Mouse (Mus musculus) testis, postnatal 10 days (tissue): Measurements from ENCODE around the gene Iqce.
"Not testable (repeated sequence)": the region's sequence is repeated elsewhere in the genome, so short reads cannot be mapped to it uniquely, and the experiment has no call there.

Experiments used
- DNase-seq: peaks from one replicate; pipeline ENCODE4 v3.0.0; 2021; ENCODE audit warnings: low spot score

The Iqce gene

GRCm38 (mm10) chr5:140704378-140705251, 2.4 kb upstream of the Iqce start, which contains the start of gene Brat1:
Gene Brat1, plus strand, starts transcription at chr5:140705011.
- peak; percentile 100 for DNase-seq

DNA sequence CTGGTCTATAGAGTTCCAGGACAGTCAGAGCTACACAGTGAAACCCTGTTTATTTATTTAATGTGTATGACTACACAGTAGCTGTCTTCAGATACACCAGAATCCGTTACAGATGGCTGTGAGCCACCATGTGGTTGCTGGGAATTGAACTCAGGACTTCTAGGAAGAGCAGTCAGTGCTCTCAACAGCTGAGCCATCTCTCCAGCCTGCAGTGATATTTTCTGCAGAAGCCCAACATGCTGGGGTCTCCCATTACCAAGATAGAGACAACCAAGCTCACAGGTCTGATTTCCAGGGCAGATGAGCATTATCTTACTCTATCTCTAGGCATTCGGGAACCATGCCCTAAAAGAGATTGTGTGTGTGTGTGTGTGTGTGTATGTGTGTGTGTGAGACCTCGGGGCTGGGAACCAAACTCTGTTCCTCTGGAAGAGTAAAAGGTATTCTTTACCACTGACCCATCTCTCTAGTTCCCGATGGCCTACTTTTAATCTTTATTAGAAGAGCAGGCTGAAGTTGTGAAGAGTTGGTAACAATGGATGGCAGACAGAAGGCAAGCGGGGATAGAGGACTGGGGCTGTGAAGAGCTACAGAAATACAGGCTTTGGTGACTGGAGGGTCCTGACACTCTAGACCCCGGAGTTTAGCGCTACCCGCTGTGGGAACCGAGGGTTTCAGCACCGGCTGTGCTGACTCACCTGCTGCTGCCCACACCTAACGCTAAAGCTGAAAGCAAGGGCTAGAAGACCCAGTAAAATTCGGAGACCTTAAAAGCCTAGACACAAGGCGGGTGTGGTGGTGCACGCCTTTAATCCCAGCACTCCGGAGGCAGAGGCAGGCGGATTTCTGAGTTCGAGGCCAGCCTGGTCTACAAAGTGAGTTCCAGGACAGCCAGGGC, 1.6 kb upstream of the Iqce start:
- no peak for DNase-seq

DNA sequence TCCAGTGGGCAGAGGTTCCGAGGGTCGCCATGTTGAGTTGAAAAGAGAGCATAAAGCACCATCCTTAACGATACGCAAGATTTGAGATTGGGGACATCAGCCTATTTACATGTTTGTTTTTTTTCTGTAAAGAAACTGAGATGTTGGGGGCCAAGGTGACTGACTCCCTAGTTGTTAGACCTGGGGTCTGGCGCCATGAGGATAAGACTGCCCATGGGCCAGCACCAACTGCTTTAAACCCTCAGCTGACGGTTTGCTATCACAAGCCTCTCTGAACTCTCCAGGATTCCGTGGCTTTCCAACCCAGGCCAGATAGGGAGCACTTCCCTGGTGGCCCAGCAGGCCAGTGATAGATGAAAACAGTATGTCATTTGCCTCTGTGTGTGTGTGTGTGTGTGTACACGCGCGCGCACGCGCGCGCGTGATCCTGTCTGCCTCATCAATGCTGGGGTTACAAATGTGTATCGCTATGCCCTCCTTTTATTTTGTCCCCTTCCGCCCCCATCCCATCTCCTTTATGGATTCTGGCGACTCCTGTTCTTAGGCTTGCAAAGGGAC, 519 bp upstream of the Iqce start:
- no peak for DNase-seq

DNA sequence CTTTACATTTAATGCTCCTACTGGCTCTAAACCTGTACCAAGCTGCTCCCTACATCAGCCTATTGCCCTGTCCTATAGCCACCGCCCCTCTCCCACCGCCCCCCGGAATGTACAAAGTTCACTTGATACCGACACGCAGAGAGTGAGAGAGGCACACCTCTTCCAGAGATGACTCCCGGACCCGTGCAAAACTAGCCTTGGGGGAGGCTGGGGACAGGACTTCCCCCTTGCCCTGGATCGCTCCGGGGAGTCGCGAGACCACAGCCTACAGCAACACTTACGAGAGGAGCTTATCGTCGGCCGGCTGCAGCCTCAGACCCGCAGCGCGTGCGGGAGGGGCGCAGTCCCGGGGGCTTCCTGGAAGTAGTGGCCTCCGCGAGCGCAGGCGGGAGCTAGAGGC, 517 bp downstream of the Iqce start:
- peak; percentile 65 for DNase-seq

DNA sequence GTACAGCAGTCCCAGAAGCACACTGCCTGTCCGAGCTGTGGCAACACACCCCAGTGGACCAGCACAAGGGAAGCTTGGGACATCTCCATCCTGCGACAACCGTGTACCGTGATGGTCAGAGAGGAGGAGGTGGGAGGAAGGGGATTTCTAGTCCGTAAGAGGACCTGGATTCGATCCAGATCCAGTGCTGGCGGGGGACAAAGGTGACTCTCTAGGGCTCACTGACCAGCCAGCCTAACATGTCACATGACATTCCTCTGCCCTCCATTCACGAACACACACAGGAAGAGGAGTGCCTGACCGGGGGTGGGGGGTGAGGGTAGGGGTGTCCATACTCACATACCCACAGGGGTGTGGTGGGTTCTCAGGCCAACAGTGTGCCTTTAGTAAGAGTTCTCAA, 2.4 kb downstream of the Iqce start:
- no peak for DNase-seq

DNA sequence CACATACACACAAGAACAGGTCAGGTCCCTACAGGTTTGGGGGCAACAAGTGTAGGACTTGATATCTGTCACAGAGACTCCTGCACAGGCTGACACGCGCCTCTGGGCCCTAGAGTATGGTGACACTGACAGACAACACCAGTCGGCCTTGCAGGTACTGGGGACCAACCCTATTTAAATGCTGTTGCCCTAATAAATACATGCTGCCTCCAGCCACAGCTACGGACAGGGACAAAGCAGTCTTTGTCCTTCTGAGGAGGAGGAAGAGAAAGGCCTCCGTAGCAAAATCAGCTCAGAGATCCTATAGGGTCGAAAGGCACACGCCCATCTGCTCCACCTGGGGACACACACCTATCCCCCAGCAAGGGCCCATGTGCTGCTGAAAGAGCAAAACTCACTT, 6.2 kb downstream of the Iqce start:
- DNase-seq, result no peak

DNA sequence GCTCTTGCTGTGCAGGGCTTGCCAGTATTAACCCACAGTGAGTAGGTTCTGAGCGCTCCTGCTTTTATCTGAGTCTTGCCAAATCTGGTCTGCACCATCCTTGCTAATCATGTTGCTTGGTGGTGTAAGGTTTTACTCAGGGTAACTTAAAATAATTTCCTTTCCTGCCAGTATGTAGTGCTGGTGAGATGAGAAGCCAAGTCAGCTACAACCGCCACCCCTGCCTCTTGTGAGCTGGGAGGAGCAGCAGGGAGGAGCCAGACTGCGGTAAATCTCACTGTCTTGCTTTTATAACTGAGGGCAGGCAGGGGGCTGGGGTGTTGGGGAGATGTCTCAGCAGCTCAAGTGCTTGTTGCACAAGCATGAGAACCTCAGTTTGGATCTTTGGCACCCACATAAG, 13.7 kb downstream of the Iqce start:
- DNase-seq, result no peak

DNA sequence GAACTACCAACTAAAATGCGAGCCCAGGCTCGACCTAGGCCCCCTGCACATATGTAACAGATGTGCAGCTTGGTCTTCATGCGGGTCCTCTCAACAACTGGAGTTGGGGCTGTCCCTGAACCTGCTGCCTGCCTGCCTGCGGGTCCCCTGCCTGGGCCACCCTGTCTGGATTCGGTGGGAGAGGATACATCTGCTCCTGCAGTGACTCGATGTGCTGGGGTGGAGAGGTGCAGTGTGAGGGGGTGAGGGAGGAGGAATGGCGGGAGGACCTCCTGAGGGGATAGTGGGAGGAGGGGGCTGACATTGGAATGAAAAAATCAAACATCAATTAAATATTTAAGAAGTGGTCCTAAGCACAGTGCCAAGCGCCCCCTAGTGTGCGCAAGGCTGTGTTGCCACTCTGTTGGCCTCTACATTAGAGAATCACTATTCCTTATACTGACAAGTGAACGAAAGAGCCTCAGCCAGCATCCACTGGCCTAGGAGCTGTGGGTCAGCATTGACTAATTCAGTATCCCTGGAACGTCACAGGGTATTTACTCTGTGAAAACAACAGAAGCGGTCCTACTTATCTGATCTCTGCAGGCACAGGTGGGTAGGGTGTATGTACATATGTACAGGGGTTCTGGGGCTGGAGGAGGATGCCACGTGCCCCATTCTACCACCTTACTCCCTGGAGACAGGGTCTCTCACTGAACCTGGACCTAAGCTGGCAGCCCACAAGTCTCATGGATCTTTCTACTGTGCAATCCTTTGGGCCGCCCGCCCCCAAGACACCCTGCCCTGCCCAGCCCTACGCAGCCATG, 17.6 kb downstream of the Iqce start:
- peak; percentile 69 for DNase-seq

DNA sequence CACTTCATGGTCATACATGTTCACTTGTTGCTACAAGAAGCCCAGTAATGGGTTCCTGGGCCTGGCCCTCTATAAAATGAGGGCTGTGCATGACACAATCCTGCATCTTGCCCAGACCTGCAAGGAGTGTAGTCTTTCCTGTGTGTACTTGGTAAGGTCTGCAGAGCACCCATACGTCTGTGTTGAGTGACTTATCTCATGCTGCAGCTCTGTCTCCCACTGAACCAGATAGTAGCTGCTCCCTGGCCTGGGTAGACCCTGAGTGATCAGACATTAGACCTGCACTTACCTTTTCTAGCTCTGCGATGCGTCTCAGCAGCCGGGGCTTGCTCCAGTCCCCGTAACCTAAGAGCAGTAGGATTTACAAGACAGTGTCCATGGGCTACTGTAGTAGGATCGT, 20.1 kb downstream of the Iqce start:
- DNase-seq, result no peak

DNA sequence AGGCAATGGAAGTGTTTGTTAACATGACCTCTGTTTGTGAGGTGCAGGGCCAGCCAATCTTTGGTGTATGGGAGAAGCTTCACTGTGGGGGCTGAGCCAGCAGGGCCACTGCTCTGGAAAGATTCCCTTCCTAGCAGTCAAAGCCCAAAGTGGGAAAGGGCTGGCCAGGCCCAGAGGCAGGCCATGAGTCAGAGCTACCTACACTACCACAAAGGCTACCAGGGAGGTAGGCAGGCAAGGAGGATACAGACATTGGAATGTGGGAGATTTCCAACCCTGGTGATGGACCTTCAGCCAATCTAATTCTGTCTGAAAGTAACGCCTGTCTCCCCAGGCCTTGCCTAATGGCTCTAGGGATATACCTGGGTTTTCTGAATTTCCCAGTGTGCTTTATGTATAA, 21.2 kb downstream of the Iqce start:
- no peak for DNase-seq

GRCm38 (mm10) chr5:140680051-140680450, 22.1 kb downstream of the Iqce start:
- no peak for DNase-seq

DNA sequence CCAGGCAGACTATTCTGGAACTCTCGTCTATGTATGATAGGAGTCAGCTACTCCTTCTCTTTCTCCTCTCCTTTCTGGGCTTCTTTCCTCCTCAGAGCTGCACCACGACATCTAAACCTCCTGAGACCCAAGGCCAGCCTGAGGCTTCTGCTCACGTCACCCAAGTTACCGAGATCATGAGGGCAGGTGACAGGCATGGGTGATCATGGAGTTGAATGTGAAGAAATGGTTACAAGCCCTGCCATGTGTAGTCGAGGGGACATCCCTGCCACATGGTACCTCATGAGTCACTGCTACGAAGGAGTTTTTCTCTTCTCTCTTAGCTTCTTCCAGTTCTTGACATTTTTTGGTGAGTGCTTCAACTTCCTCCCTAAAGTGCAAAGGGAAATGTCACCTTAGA, 25.0 kb downstream of the Iqce start:
- no peak for DNase-seq

DNA sequence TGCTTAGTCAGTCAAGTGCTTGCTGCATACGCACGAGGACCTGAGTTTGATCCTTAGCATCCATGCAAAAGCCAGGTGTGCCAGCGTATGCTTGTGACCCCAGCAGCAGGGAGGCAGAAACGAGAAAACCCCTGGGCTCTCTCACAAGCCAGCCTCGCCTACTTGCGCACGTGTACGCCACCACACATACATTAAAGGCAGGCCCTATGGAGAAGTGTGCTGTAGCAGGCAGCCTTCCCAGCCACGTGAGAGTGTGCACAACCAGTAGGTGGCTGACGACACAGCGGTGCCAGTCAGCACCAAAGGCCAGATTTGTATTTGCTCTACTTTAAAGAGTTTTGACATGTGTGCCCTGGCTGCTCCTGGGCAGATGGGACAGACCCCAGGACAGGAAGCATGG, 26.5 kb downstream of the Iqce start:
- no peak for DNase-seq

- no peak for DNase-seq
Observed at GRCm38 (mm10) chr5:140675079-140675478, 27.1 kb downstream of the Iqce start.

DNA sequence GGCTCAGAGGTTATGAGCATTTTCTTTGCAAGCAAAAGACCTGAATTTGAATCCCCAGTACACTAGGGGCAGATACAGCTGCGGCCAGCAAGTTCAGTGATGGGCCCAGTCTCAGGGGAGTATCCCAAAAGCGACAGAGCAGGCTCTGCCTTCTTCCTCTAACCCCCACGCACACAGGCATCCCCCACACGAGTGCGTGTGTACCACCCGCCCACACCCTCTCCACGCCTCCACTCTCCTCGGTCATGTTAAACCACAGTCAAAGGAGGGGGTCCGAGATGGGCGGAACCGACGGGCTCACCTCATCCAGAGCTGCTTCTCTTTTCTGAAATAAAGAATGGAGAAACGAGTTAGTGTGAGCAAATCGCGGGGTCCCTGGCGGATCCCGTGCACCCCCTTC, 28.1 kb downstream of the Iqce start:
- DNase-seq, result no peak

DNA sequence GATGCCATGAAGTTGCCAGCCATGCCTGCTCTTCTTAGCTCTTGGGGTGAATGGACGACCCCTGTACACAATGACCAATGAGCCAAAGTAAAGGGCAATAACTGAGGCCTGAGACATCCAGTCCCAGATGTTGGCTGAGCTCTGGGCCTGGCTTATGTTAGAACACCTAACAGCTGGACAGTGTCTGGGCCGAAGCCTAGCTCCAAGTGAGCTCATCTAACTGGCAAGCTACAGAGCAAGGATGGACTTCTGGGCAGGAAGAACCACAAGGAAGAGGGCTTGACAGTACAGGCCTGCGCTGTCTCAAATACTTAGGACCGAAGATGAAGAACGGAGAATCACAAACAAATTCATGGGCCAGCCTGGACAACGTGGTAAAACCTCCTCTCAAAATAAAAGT, 29.6 kb downstream of the Iqce start:
- DNase-seq, result not testable (repeated sequence)

- no peak for DNase-seq
Observed at GRCm38 (mm10) chr5:140672115-140672514, 30.1 kb downstream of the Iqce start.

DNA sequence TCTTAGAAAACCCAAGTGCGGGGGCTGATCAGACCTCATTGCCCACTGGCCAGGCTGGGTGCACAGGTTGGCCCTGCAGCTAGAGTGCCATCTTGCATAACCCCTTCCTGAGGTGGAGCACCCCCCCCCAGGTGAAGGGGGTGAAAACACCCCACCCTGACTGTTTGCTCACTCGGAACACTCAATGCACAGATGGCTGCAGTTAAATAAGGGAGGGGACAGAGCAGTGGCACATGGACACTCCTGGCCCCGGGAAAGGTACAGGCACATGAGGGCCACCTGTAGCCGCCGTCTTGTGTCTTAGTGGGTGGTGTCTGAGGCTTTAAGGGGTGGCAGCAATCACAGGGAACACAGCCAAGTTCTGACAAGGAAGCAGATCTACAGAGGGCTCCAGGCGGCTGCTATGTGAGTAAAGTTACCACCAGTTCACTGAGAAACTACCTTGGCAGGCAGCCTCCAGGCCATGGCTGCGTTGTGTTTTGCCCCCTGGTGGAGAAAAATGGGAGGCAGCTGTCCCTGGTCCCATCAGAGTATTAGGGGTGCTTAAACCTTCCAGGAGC, 38.5 kb downstream of the Iqce start:
- peak; percentile 83 for DNase-seq

- DNase-seq, result peak; percentile 76
Observed at GRCm38 (mm10) chr5:140662741-140663592, 39.2 kb downstream of the Iqce start.

DNA sequence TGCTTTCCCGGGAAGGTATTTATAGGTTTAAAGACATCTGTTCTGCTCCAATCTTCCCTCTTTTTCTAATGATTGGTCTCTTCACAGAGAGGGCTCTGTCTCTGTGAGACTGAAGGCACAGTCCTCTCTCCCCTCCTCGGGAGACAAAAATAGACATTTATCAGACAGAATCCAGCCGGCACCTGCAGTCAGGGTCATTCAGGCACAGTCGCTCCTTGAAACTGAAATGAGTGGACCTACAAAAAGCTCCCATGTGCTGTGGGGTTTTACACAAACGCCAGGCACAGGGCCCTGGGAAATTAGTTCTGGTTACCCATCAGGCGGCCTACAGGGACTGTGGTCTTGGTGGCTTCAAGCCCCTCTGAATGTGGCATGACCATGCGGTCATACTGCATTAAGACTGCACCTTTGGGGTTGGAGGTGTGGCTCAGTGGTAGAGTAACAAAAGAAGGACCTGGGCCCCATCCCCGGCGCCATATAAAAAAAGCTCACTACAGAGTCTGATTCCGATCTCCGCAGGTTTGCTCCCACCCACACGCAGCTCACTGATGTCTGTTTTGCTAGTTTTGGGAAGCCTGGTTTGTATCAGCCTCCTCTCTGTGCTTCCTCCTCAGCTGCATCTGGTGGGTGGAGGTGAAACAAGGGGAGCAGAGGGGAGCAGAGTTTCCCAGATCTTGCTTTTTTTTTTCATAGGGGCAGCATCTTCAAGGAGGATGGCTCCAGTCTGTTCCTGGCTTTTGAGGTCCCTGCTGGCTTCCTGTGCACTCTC, 40.1 kb downstream of the Iqce start:
- DNase-seq, result no peak
